In genomic region chr4:155129996-155130395, GRCm38 (mm10) we compare ENCODE assay signal across 9 mouse cellular contexts. TPM values are rescaled to one million over a fixed set of nuclear protein-coding genes. Genes with fewer than 3 reads are reported as not detected.
DNase-seq lines count a peak whose midpoint lies in the region; ATAC-seq and TF ChIP-seq lines count a peak whose summit lies in the region.
"Had no signal": no experiment of that assay in that cellular context is flagged by ENCODE, and none has a peak within 500 bp of the region (broad histone marks: within the 10 kb centered on the region; RNA-seq: fewer than 3 reads in every experiment).

No protein-coding gene starts in this region.

- no peaks in the 10 kb centered on the region for H3K36me3 ChIP-seq in hindbrain, embryonic 13.5 days
- H3K36me3 ChIP-seq in limb, embryonic 13.5 days: no peaks in the 10 kb centered on the region

- 5% methylated on average over 14 of the region's 14 CpGs for WGBS in cerebellum, adult 2 months
- 67% methylated on average over 14 of the region's 14 CpGs for WGBS in hindbrain, embryonic 13.5 days
- 64% methylated on average over 14 of the region's 14 CpGs for WGBS in limb, embryonic 13.5 days

- peak overlapping the region; percentile 82 for H3K27ac ChIP-seq in cerebellum, adult 2 months (ENCODE audit: insufficient read depth, low read length)
- H3K27ac ChIP-seq in hindbrain, embryonic 13.5 days: peak overlapping the region; percentile 44; the same call in 1 of the 2 replicates
- peak overlapping the region; percentile 70 for H3K27ac ChIP-seq in limb, embryonic 13.5 days

- no peak overlapping the region for H3K4me3 ChIP-seq in cerebellum, adult 2 months (replicated peaks; ENCODE audit: insufficient read depth, low read depth, low read length)
- H3K4me3 ChIP-seq in hindbrain, embryonic 13.5 days: no peak overlapping the region
- no peak overlapping the region for H3K4me3 ChIP-seq in limb, embryonic 13.5 days
- H3K4me3 ChIP-seq: megakaryocyte, embryonic 14.5 days had no signal

- H3K27me3 ChIP-seq in cerebellum, adult 2 months (ENCODE audit: control insufficient read depth, insufficient read depth, low read length): no peaks in the 10 kb centered on the region
- H3K27me3 ChIP-seq in hindbrain, embryonic 13.5 days: no peaks in the 10 kb centered on the region
- H3K27me3 ChIP-seq in limb, embryonic 13.5 days: no peaks in the 10 kb centered on the region

- no peak overlapping the region for H3K4me2 ChIP-seq in hindbrain, embryonic 13.5 days
- no peak overlapping the region for H3K4me2 ChIP-seq in limb, embryonic 13.5 days (replicated peaks)

- H3K9me3 ChIP-seq in hindbrain, embryonic 13.5 days: no peaks in the 10 kb centered on the region
- no peaks in the 10 kb centered on the region for H3K9me3 ChIP-seq in limb, embryonic 13.5 days
- H3K9me3 ChIP-seq: megakaryocyte, embryonic 14.5 days had no signal

- peak; percentile 39; the same call in 1 of the 2 replicates for TF ChIP-seq POLR2A in cerebellum, adult 2 months (IDR thresholded peaks at IDR 0.05; ENCODE audit: borderline replicate concordance, insufficient read depth, low read length)

- TF ChIP-seq CTCF in cerebellum, adult 2 months (IDR thresholded peaks at IDR 0.05; ENCODE audit: borderline replicate concordance, insufficient read depth, low read depth, low read length): no peak

- DNase-seq in NIH3T3 (ENCODE audit: low read depth): peak; percentile 96
- DNase-seq in cerebellum, adult 2 months: peak; percentile 90 to 92
- peak; percentile 91 to 94 for DNase-seq in frontal cortex, postnatal 36 days (ENCODE audit: low spot score in 2 of 2)
- DNase-seq in right cerebral cortex, postnatal 10 days (ENCODE audit: low spot score in 2 of 2): peak; percentile 92 to 94
- DNase-seq in spleen, postnatal 10 days (ENCODE audit: low spot score in 2 of 2): no peak

- ATAC-seq in hindbrain, embryonic 13.5 days (ENCODE audit: low FRiP score): 0 out of 2 replicates have a peak, but pooled peaks have one; percentile 7
- ATAC-seq in limb, embryonic 13.5 days (ENCODE audit: low FRiP score, low read depth): no peak
- no peak for ATAC-seq in activated CD4-positive, CD25-positive, alpha-beta regulatory T cell, adult 4 months

- peaks cover 28% of the 10 kb centered on the region for H3K4me1 ChIP-seq in cerebellum, adult 2 months (ENCODE audit: control insufficient read depth, insufficient read depth, low read length)
- peaks cover 52% of the 10 kb centered on the region for H3K4me1 ChIP-seq in hindbrain, embryonic 13.5 days (replicated peaks)
- H3K4me1 ChIP-seq in limb, embryonic 13.5 days: peaks cover 78% of the 10 kb centered on the region

- no peak overlapping the region for H3K9ac ChIP-seq in hindbrain, embryonic 13.5 days
- peak overlapping the region; percentile 53 for H3K9ac ChIP-seq in limb, embryonic 13.5 days

RNA-seq across cellular contexts. Expression of gene Morn1, which starts 43.6 kb away (rescaled TPM):
- polyA plus RNA-seq in cerebellum, adult 2 months (2012; rRNA removed): 15.6 and 18.7 TPM in 2 replicates
- polyA plus RNA-seq in hindbrain, embryonic 13.5 days (2015; fragmentation: Nextera tagmentation; extraction: Ambion mirVana): 7.1 and 8.0 TPM in 2 replicates
- 4.9 and 7.5 TPM in 2 replicates for polyA plus RNA-seq in limb, embryonic 13.5 days (2015; fragmentation: Nextera tagmentation; extraction: Ambion mirVana)
- 1 to 10 TPM; 1.2 to 1.6 TPM for polyA plus RNA-seq in activated CD4-positive, CD25-positive, alpha-beta regulatory T cell, adult 4 months (2017; shearing (Covaris generic))

RNA-seq across cellular contexts. Expression of gene Rer1, which starts 43.8 kb away (rescaled TPM):
- 102 and 104 TPM in 2 replicates for polyA plus RNA-seq in cerebellum, adult 2 months (2012; rRNA removed)
- polyA plus RNA-seq in hindbrain, embryonic 13.5 days (2015; fragmentation: Nextera tagmentation; extraction: Ambion mirVana): 123 and 132 TPM in 2 replicates
- 147 and 149 TPM in 2 replicates for polyA plus RNA-seq in limb, embryonic 13.5 days (2015; fragmentation: Nextera tagmentation; extraction: Ambion mirVana)
- polyA plus RNA-seq in activated CD4-positive, CD25-positive, alpha-beta regulatory T cell, adult 4 months (2017; shearing (Covaris generic)): 100 to 1,000 TPM; 109 to 129 TPM

Comparison
In these comparisons a context has a peak if more than half of its experiments do, and no peak if none do; other contexts are left out.
1. DNase-seq: peak in NIH3T3 (single experiment), cerebellum, adult 2 months (2 of 2), frontal cortex, postnatal 36 days (2 of 2) and right cerebral cortex, postnatal 10 days (2 of 2); none in spleen, postnatal 10 days (0 of 2).
2. Peak in every context shown above with its lines, with median percentiles within 50 percentile points of each other: H3K27ac ChIP-seq.